Mouse (Mus musculus) neural tube, embryonic 13.5 days (tissue): ENCODE measurements around the gene Atp6ap1l. TPM values are rescaled to one million over a fixed set of nuclear protein-coding genes. Genes with fewer than 3 reads are reported as not detected.
"Not testable (repeated sequence)": the region's sequence is repeated elsewhere in the genome, so short reads cannot be mapped to it uniquely, and the experiment has no call there.

Experiments used
- ATAC-seq: fragments of 200-750 bp; cut with Nextera tagmentation; 2 replicates; pipeline ENCODE4 v1.8.0; 2017; ENCODE audit warnings: low read depth, mild to moderate bottlenecking, moderate TSS enrichment, moderate library complexity
- H3K27ac ChIP-seq: fragments of 300-500 bp; sonication (generic); replicated peaks from 2 replicates; pipeline ENCODE4 v1.5.1; 2015; ENCODE audit warnings: moderate library complexity, mild to moderate bottlenecking, inconsistent platforms
- H3K27me3 ChIP-seq: fragments of 300-500 bp; sonication (generic); 2 replicates; pipeline ENCODE4 v1.6.1; 2015; ENCODE audit warnings: mild to moderate bottlenecking, inconsistent platforms
- H3K36me3 ChIP-seq: fragments of 300-500 bp; sonication (generic); 2 replicates; pipeline ENCODE4 v1.6.1; 2015; ENCODE audit warnings: mild to moderate bottlenecking, inconsistent platforms
- H3K4me1 ChIP-seq: fragments of 300-500 bp; sonication (generic); replicated peaks from 2 replicates; pipeline ENCODE4 v1.6.1; 2015; ENCODE audit warnings: inconsistent platforms
- H3K4me2 ChIP-seq: fragments of 300-500 bp; sonication (generic); 2 replicates; pipeline ENCODE4 v1.6.1; 2015; ENCODE audit warnings: inconsistent platforms, mild to moderate bottlenecking, moderate library complexity
- H3K4me3 ChIP-seq: fragments of 300-500 bp; sonication (generic); 2 replicates; pipeline ENCODE4 v1.5.1; 2015; ENCODE audit warnings: mild to moderate bottlenecking, inconsistent platforms
- H3K9ac ChIP-seq: fragments of 300-500 bp; sonication (generic); 2 replicates; pipeline ENCODE4 v1.6.1; 2015; ENCODE audit warnings: moderate library complexity, mild to moderate bottlenecking, inconsistent platforms
- H3K9me3 ChIP-seq: fragments of 300-500 bp; sonication (generic); 2 replicates; pipeline ENCODE4 v1.6.1; 2016; ENCODE audit warnings: inconsistent platforms
- WGBS: fragments of 180-500 bp; shearing (Covaris S2); methylation state at CpG from one replicate; pipeline ENCODE4 v1.1.7; 2015; 5-methylcytosine and 5-hydroxymethylcytosine counted together
- polyA plus RNA-seq: library from polyadenylated mRNA; unstranded; fragments of >200 nt; fragmentation: Nextera tagmentation; extraction: Ambion mirVana; gene quantifications from 2 replicates; pipeline ENCODE4 v1.2.1, GENCODE M21; 2015

Atp6ap1l gene
- 1.3 and 1.4 TPM in 2 replicates for polyA plus RNA-seq

DNA sequence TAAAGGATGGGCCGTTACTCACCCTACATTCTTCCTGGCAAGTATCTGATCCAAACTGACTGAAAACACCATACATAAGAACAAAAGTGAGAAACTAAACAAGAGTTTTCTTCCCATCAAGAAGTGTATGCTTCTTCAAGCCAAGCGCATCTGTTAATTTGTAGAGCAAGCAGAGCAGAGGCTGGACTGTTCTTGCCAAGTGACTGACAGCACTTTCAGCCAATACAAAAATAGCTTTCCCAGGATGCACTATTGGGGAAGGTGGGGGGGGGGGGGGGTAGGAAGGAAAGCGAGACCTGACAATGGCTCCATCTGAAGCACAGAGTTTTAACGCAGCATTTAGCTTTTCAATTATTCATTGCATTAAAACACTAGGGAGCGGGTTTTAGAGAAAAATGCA lies at the start of gene Atp6ap1l:
Atp6ap1l (minus strand) TSS at position 180 of the 400 bp plus-strand sequence.
- no peaks in the 10 kb centered on the region for H3K36me3 ChIP-seq
- no peaks in the 10 kb centered on the region for H3K9me3 ChIP-seq
- no peaks in the 10 kb centered on the region for H3K27me3 ChIP-seq
- H3K9ac ChIP-seq = no peak within 1 kb of the TSS
- no peak within 1 kb of the TSS for H3K4me2 ChIP-seq
- WGBS = 77% methylated on average over 5 of the region's 5 CpGs
- no peaks in the 10 kb centered on the region for H3K4me1 ChIP-seq
- H3K4me3 ChIP-seq = no peak within 1 kb of the TSS
- ATAC-seq = no peak
- H3K27ac ChIP-seq = no peak within 1 kb of the TSS

DNA sequence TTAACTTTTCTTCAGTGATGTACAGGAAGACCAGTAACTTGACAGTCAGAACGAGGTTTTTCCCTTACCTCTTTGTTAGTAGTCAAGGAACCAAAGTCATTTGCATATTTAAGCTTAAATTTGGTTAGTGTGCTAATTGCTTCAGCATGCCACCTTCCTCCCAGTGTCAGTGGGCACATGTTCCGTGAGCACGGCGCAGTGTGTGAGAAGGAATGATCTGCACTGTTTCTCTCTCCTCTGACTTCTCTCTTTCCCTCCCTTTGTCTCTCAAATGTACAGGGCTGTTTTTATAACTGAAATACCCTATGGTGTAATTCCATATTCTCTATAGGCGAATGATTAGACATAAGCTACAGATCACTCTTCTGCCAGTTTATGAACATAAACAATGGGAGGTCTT lies 34.4 kb upstream of the Atp6ap1l start:
- no peak for ATAC-seq
- 85% methylated on average over 5 of the region's 5 CpGs for WGBS
- no peaks in the 10 kb centered on the region for H3K27me3 ChIP-seq
- no peaks in the 10 kb centered on the region for H3K4me1 ChIP-seq
- H3K9ac ChIP-seq = no peak overlapping the region
- H3K9me3 ChIP-seq = no peaks in the 10 kb centered on the region
- no peak overlapping the region for H3K27ac ChIP-seq
- no peaks in the 10 kb centered on the region for H3K36me3 ChIP-seq
- no peak overlapping the region for H3K4me3 ChIP-seq
- no peak overlapping the region for H3K4me2 ChIP-seq

GRCm38 (mm10) chr13:90939192-90939591 lies 34.0 kb upstream of the Atp6ap1l start:
- WGBS = 73% methylated on average over 6 of the region's 6 CpGs
- no peak overlapping the region for H3K9ac ChIP-seq
- H3K9me3 ChIP-seq = no peaks in the 10 kb centered on the region
- no peaks in the 10 kb centered on the region for H3K4me1 ChIP-seq
- ATAC-seq = no peak
- H3K27ac ChIP-seq = no peak overlapping the region
- H3K27me3 ChIP-seq = no peaks in the 10 kb centered on the region
- H3K36me3 ChIP-seq = no peaks in the 10 kb centered on the region
- no peak overlapping the region for H3K4me3 ChIP-seq
- H3K4me2 ChIP-seq = no peak overlapping the region

GRCm38 (mm10) chr13:90935852-90936251 lies 30.7 kb upstream of the Atp6ap1l start:
- Histone ChIP-seq H3K27me3 (no peaks in the 10 kb centered on the region), H3K4me2 (no peak overlapping the region), H3K4me1 (no peaks in the 10 kb centered on the region), H3K27ac (no peak overlapping the region), H3K9me3 (no peaks in the 10 kb centered on the region), H3K9ac (no peak overlapping the region), H3K4me3 (no peak overlapping the region), H3K36me3 (no peaks in the 10 kb centered on the region)
- WGBS = 86% methylated on average over 7 of the region's 7 CpGs
- no peak for ATAC-seq

GRCm38 (mm10) chr13:90933256-90933655 lies 28.1 kb upstream of the Atp6ap1l start:
- Histone ChIP-seq H3K9me3 (no peaks in the 10 kb centered on the region), H3K9ac (no peak overlapping the region), H3K36me3 (peaks cover 11% of the 10 kb centered on the region; the same call in 1 of the 2 replicates), H3K4me2 (no peak overlapping the region), H3K27ac (no peak overlapping the region), H3K27me3 (no peaks in the 10 kb centered on the region), H3K4me1 (no peaks in the 10 kb centered on the region), H3K4me3 (no peak overlapping the region)
- 72% methylated on average over 3 of the region's 3 CpGs for WGBS
- no peak for ATAC-seq

DNA sequence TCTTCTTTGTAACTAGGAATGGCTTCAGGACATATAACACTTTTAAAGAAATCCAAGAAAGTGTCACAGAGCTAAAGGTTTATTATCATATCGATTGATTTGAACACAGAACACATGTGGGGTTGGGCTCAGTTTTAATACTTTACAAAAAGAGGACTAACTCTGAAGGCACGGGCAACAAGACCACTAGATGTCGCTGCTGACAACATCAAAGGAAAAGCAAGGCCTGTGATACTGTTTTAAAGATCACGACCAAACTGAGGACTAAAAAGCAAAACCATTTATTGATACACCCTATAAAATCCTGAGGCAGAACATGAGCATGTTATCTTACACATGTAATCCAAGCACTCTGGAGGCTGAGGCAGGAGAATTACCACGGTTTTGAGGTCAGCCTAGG lies 24.7 kb upstream of the Atp6ap1l start:
- H3K27ac ChIP-seq = no peak overlapping the region
- no peaks in the 10 kb centered on the region for H3K9me3 ChIP-seq
- no peaks in the 10 kb centered on the region for H3K4me1 ChIP-seq
- 22% methylated on average over 5 of the region's 5 CpGs for WGBS
- no peak for ATAC-seq
- peaks cover 44% of the 10 kb centered on the region for H3K36me3 ChIP-seq
- H3K27me3 ChIP-seq = no peaks in the 10 kb centered on the region
- no peak overlapping the region for H3K4me2 ChIP-seq
- H3K4me3 ChIP-seq = no peak overlapping the region
- H3K9ac ChIP-seq = no peak overlapping the region

- H3K9me3 ChIP-seq, H3K4me3 ChIP-seq, H3K27me3 ChIP-seq, H3K9ac ChIP-seq, H3K27ac ChIP-seq, H3K4me1 ChIP-seq, ATAC-seq, H3K4me2 ChIP-seq: not testable (repeated sequence)
- peaks cover 46% of the 10 kb centered on the region for H3K36me3 ChIP-seq
- 96% methylated on average over 9 of the region's 10 CpGs for WGBS
Measured at GRCm38 (mm10) chr13:90928266-90928665, 23.1 kb upstream of the Atp6ap1l start.

DNA sequence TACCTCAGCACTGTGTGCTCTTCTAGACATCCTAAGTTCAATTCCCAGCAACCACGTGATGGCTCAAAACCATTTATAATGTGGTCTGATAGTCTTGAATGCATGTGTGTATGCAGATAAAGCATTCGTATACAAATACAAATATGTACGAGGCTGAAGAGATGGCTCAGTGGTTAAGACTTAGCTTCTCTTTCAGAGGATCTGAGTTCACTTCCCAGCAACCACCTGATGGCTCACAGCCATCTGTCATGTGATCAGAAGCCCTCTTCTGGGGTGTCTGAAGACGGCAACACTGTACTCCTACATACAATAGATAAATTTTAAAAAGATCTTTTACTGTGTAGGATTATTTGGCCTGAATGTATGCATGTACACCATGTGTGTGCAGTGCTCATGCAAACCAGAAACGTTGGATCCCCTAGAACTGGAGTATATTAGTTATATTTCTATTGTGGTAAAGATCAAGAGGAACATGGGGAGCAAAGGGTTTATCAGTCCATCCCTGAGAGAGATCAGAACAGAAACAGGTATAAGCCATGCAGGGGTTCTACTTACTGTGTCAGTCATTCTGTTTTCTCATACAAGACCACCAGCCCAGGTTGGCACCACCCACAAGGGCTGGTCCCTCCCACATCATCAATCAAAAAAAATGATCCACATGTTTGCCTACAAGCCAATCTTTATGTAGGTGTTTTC lies 21.9 kb upstream of the Atp6ap1l start:
- Histone ChIP-seq H3K4me3 (no peak overlapping the region), H3K27me3 (no peaks in the 10 kb centered on the region), H3K36me3 (peaks cover 46% of the 10 kb centered on the region), H3K4me2 (no peak overlapping the region), H3K4me1 (peaks cover 7% of the 10 kb centered on the region), H3K9ac (no peak overlapping the region), H3K27ac (no peak overlapping the region), H3K9me3 (no peaks in the 10 kb centered on the region)
- 79% methylated on average over 5 of the region's 5 CpGs for WGBS
- ATAC-seq = no peak

GRCm38 (mm10) chr13:90926125-90926765 lies 21.1 kb upstream of the Atp6ap1l start:
- Histone ChIP-seq H3K27me3 (no peaks in the 10 kb centered on the region), H3K27ac (no peak overlapping the region), H3K4me3 (no peak overlapping the region), H3K36me3 (peaks cover 46% of the 10 kb centered on the region), H3K4me2 (no peak overlapping the region), H3K9me3 (no peaks in the 10 kb centered on the region), H3K4me1 (peaks cover 7% of the 10 kb centered on the region), H3K9ac (no peak overlapping the region)
- no peak for ATAC-seq
- WGBS = 88% methylated on average over 7 of the region's 7 CpGs

- H3K4me3 ChIP-seq = no peak overlapping the region
- peaks cover 46% of the 10 kb centered on the region for H3K36me3 ChIP-seq
- H3K4me1 ChIP-seq = peaks cover 7% of the 10 kb centered on the region
- no peak for ATAC-seq
- WGBS = 91% methylated on average over 5 of the region's 5 CpGs
- H3K27me3 ChIP-seq = no peaks in the 10 kb centered on the region
- H3K4me2 ChIP-seq = no peak overlapping the region
- H3K9ac ChIP-seq = no peak overlapping the region
- H3K27ac ChIP-seq = no peak overlapping the region
- H3K9me3 ChIP-seq = no peaks in the 10 kb centered on the region
Measured at GRCm38 (mm10) chr13:90925191-90925590, 20.0 kb upstream of the Atp6ap1l start.

DNA sequence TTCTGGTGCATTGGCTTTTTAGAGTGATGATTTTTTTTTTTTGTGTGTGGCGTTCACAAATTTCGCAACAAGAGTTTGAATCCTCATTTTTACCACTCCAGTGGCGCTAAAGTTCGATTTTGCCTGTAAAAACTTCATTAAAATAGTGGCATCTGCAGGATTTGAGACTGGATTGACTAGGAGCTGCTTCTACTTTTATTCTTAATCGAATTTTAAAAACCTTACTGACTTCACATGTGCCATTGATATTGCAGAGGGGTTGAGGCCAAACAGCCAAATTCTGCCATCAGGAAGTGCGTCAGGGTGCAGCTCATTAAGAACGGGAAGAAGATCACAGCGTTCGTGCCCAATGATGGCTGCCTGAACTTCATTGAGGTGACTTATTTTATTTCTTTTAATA lies 18.9 kb upstream of the Atp6ap1l start:
- peaks cover 43% of the 10 kb centered on the region for H3K36me3 ChIP-seq
- H3K27me3 ChIP-seq = no peaks in the 10 kb centered on the region
- H3K4me1 ChIP-seq = peaks cover 7% of the 10 kb centered on the region
- WGBS = 48% methylated on average over 9 of the region's 9 CpGs
- H3K9ac ChIP-seq = peak overlapping the region; percentile 94
- peak overlapping the region; percentile 83 for H3K4me3 ChIP-seq
- H3K27ac ChIP-seq = no peak overlapping the region
- no peaks in the 10 kb centered on the region for H3K9me3 ChIP-seq
- peak overlapping the region; percentile 83 for H3K4me2 ChIP-seq
- ATAC-seq = no peak

DNA sequence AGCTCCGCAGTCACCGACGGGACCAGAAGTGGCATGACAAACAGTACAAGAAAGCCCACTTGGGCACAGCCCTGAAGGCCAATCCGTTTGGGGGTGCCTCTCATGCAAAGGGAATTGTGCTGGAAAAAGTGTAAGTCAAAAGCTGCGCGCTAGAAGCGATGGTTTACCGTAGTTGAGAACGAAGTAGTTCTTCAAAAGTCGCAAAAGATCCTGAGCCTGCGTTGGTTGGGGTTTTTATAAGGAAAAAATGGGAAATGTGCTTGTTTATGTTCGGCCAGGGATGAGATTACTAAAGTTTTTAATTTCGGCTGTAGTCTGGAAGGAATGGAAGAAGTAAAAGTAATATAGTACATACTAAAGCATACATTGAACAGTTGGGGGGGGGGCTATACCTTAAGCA lies 18.5 kb upstream of the Atp6ap1l start:
- peaks cover 38% of the 10 kb centered on the region for H3K36me3 ChIP-seq
- peak overlapping the region; percentile 86 for H3K27ac ChIP-seq
- not testable (repeated sequence) for H3K27me3 ChIP-seq, H3K4me1 ChIP-seq, H3K9me3 ChIP-seq
- peak overlapping the region; percentile 94 for H3K9ac ChIP-seq
- peak overlapping the region; percentile 83 for H3K4me2 ChIP-seq
- 2% methylated on average over 13 of the region's 13 CpGs for WGBS
- peak; percentile 16 for ATAC-seq
- H3K4me3 ChIP-seq = peak overlapping the region; percentile 83
